Mouse (Mus musculus): Measurements from ENCODE around the gene Lxn.
A peak's percentile ranks its signal among the peaks of the same experiment; 100 is the strongest.

Gene Lxn

GRCm38 (mm10) chr3:67463450-67464372 is at the start of gene Lxn:
Gene Lxn, minus strand, starts transcription at chr3:67463926.
- DNase-seq: peak; percentile 25 to 32

- peak; percentile 83 to 87 for DNase-seq
Observed at GRCm38 (mm10) chr3:67512807-67513206, 49.1 kb upstream of the Lxn start.

GRCm38 (mm10) chr3:67508216-67508892 is 44.6 kb upstream of the Lxn start:
- no peak for DNase-seq

GRCm38 (mm10) chr3:67505286-67505685 is 41.6 kb upstream of the Lxn start:
- no peak for DNase-seq

- no peak for DNase-seq
Observed at GRCm38 (mm10) chr3:67503878-67504277, 40.2 kb upstream of the Lxn start.

- no peak for DNase-seq
Observed at GRCm38 (mm10) chr3:67499406-67499791, 35.7 kb upstream of the Lxn start.

GRCm38 (mm10) chr3:67498773-67499405 is 35.2 kb upstream of the Lxn start:
- no peak for DNase-seq

- DNase-seq: peak; percentile 55 to 66
Observed at GRCm38 (mm10) chr3:67497998-67498397, 34.3 kb upstream of the Lxn start.

GRCm38 (mm10) chr3:67496310-67496709 is 32.6 kb upstream of the Lxn start:
- peak; percentile 26 to 38 for DNase-seq

- no peak for DNase-seq
Observed at GRCm38 (mm10) chr3:67493132-67493531, 29.4 kb upstream of the Lxn start.

GRCm38 (mm10) chr3:67492086-67492869 is 28.6 kb upstream of the Lxn start:
- DNase-seq: no peak

- DNase-seq: no peak
Observed at GRCm38 (mm10) chr3:67490156-67490555, 26.4 kb upstream of the Lxn start.

- DNase-seq: no peak
Observed at GRCm38 (mm10) chr3:67485233-67485632, 21.5 kb upstream of the Lxn start.

GRCm38 (mm10) chr3:67482400-67482799 is 18.7 kb upstream of the Lxn start:
- DNase-seq: no peak

GRCm38 (mm10) chr3:67479806-67480205 is 16.1 kb upstream of the Lxn start:
- DNase-seq: no peak

GRCm38 (mm10) chr3:67473438-67473837 is 9.7 kb upstream of the Lxn start:
- DNase-seq: no peak

- DNase-seq: no peak
Observed at GRCm38 (mm10) chr3:67471408-67472127, 7.8 kb upstream of the Lxn start.

- DNase-seq: no peak
Observed at GRCm38 (mm10) chr3:67467281-67467680, 3.6 kb upstream of the Lxn start.

- DNase-seq: no peak
Observed at GRCm38 (mm10) chr3:67466576-67466975, 2.9 kb upstream of the Lxn start.

GRCm38 (mm10) chr3:67463001-67463400 is 725 bp downstream of the Lxn start:
- DNase-seq: no peak

GRCm38 (mm10) chr3:67462578-67462977 is 1.1 kb downstream of the Lxn start:
- DNase-seq: no peak

- DNase-seq: no peak
Observed at GRCm38 (mm10) chr3:67462015-67462414, 1.7 kb downstream of the Lxn start.
